Mouse (Mus musculus): ENCODE measurements around the gene Plekha7.

DNA sequence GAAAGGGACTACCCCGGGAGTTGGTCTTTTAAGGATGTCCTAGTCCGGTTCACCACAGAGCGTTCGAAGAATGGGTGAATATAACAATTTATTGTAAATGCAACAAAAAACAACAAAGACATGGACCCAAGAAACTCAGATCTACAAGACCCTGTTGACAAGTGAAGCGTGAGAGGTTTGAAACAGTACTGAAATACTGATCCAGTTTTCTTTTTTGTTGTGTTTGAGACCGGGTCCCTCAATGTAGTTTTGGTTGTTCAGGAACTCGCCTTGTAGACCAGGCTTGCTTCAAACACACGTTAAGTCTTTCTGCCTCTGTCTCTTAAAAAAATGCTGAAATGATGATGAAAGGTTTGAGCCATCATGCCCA lies 26.5 kb upstream of the Plekha7 start:
- TF ChIP-seq CTCF (IDR thresholded peaks at IDR 0.05; ENCODE audit: insufficient read depth, low read length) (no peak), POLR2A (IDR thresholded peaks at IDR 0.05; ENCODE audit: borderline replicate concordance, extremely low read depth, low read depth, low read length) (no peak)

All from lung, adult 2 months (tissue).